Mouse (Mus musculus) kidney, embryonic 15.5 days (tissue): ENCODE data around the gene Gm21865. TPM values are rescaled to one million over a fixed set of nuclear protein-coding genes. Genes with fewer than 3 reads are reported as not detected.
"Not testable (repeated sequence)": the region's sequence is repeated elsewhere in the genome, so short reads cannot be mapped to it uniquely, and the experiment has no call there.

Experiments used
- ATAC-seq: fragments of 200-750 bp; cut with Nextera tagmentation; replicated peaks from 2 replicates; pipeline ENCODE4 v1.8.0; 2017; ENCODE audit warnings: moderate TSS enrichment; ENCODE audit not compliant: low FRiP score
- H3K27ac ChIP-seq: fragments of 300-500 bp; sonication (generic); 2 replicates; pipeline ENCODE4 v1.5.1; 2015; ENCODE audit warnings: mild to moderate bottlenecking, inconsistent platforms
- H3K27me3 ChIP-seq: fragments of 300-500 bp; sonication (generic); 2 replicates; pipeline ENCODE4 v1.6.1; 2015; ENCODE audit warnings: inconsistent platforms
- H3K36me3 ChIP-seq: fragments of 300-500 bp; sonication (generic); 2 replicates; pipeline ENCODE4 v1.6.1; 2015; ENCODE audit warnings: inconsistent platforms
- H3K4me1 ChIP-seq: fragments of 300-500 bp; sonication (generic); 2 replicates; pipeline ENCODE4 v1.6.1; 2015; ENCODE audit warnings: inconsistent platforms
- H3K4me2 ChIP-seq: fragments of 300-500 bp; sonication (generic); 2 replicates; pipeline ENCODE4 v1.6.1; 2015; ENCODE audit warnings: moderate library complexity, mild to moderate bottlenecking, inconsistent platforms
- H3K4me3 ChIP-seq: fragments of 300-500 bp; sonication (generic); replicated peaks from 2 replicates; pipeline ENCODE4 v1.5.1; 2015; ENCODE audit warnings: mild to moderate bottlenecking, inconsistent platforms
- H3K9ac ChIP-seq: fragments of 300-500 bp; sonication (generic); 2 replicates; pipeline ENCODE4 v1.6.1; 2015; ENCODE audit warnings: mild to moderate bottlenecking, inconsistent platforms
- H3K9me3 ChIP-seq: fragments of 300-500 bp; sonication (generic); replicated peaks from 2 replicates; pipeline ENCODE4 v1.6.1; 2016; ENCODE audit warnings: inconsistent platforms
- WGBS: fragments of 180-500 bp; shearing (Covaris S2); methylation state at CpG from one replicate; pipeline ENCODE4 v1.1.7; 2015; ENCODE audit warnings: mixed read lengths; 5-methylcytosine and 5-hydroxymethylcytosine counted together
- polyA plus RNA-seq: library from polyadenylated mRNA; unstranded; fragments of >200 nt; fragmentation: Nextera tagmentation; extraction: Ambion mirVana; gene quantifications from 2 replicates; pipeline ENCODE4 v1.2.1, GENCODE M21; 2015

Gm21865 gene
- polyA plus RNA-seq = not detected in 2 replicates

GRCm38 (mm10) chrY:40316803-40317202, at the start of gene Gm21865:
Gm21865 (minus strand) TSS chrY:40316903.
- not testable (repeated sequence) for H3K9me3 ChIP-seq, H3K9ac ChIP-seq, H3K27me3 ChIP-seq, H3K4me1 ChIP-seq, ATAC-seq, H3K36me3 ChIP-seq, H3K27ac ChIP-seq, H3K4me3 ChIP-seq, H3K4me2 ChIP-seq
- WGBS = 86% methylated on average over 2 of the region's 7 CpGs

Other genes starting within 250 kb of the Gm21865 start
- gene Gm21882, start 64.6 kb upstream of the Gm21865 start, polyA plus RNA-seq = not detected in 2 replicates